Mouse (Mus musculus): ENCODE measurements around the gene Iqsec2. TPM values are rescaled to one million over a fixed set of nuclear protein-coding genes. Genes with fewer than 3 reads are reported as not detected.
A peak's percentile ranks its signal among the peaks of the same experiment; 100 is the strongest.

Gene Iqsec2
- polyA plus RNA-seq (2015; fragmentation: Nextera tagmentation; extraction: Ambion mirVana): 0.51 and 0.60 TPM in 2 replicates

DNA sequence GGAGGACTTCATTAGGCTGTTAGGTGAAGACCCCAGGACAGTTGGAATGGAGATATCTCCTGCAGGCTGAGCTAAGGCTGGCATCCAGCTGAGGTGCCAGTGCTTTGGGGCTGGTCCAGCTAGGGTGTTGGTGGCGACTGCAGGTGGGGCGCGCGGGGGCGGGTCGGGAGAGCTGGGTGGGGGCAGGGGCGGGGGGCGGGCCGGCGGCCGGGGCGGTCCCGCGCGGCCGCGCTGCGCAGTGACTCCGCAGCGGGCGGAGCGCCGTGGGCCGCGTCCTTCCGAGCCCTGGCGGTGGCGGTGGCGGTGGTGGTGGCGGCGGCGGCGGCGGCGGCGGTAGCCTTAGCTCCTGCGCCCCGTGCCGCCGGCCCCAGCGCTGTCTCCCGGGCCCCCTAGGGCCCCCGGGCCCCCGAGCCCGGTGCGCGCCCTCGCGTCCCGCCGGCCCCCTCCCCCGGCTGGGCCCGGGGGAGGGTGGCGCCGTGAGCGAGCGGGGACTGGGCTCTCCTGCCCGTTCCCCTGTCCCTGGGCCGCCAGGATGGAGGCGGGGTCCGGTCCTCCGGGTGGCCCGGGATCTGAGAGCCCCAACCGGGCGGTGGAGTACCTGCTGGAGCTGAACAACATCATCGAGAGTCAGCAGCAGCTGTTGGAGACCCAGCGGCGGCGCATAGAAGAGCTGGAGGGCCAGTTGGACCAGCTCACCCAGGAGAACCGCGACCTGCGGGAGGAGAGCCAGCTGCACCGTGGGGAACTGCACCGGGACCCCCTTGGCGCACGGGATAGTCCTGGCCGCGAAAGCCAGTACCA, at the start of gene Iqsec2:
TSS of gene Iqsec2 (plus strand) at position 328 of the 801 bp plus-strand sequence.
- H3K4me1 ChIP-seq (replicated peaks): no peaks in the 10 kb centered on the region
- peak; percentile 23; the same call in 1 of the 2 replicates for ATAC-seq (ENCODE audit: low read depth)
- no peaks in the 10 kb centered on the region for H3K36me3 ChIP-seq
- peak within 1 kb of the TSS; percentile 54 for H3K4me3 ChIP-seq (replicated peaks)
- H3K27ac ChIP-seq: no peak within 1 kb of the TSS
- peaks cover 57% of the 10 kb centered on the region for H3K27me3 ChIP-seq
- H3K4me2 ChIP-seq: peak within 1 kb of the TSS; percentile 63
- no peak for DNase-seq
- WGBS (ENCODE audit: insufficient replicate concordance): 11% methylated on average over 27 of the region's 78 CpGs
- no peaks in the 10 kb centered on the region for H3K9me3 ChIP-seq (replicated peaks)
- peak within 1 kb of the TSS; percentile 33; the same call in 1 of the 2 replicates for H3K9ac ChIP-seq

DNA sequence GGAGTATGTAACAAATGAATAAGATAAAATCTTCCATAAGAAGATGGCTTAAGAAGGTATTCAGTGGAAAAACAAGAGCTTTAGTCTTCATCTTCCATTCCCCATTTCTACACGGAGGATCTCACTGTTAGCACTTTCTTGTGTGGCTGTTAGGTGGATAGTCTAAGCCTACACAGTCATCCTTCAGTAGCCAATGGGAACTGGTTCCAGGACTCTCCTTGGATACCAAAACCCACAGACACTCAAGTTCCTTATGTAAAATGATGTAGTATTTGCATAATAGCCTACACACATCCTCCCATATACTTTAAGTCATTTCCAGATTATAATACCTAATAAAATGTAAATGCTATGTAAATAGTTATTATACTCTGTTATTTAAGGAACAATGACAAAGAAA, 46.5 kb upstream of the Iqsec2 start:
- no peaks in the 10 kb centered on the region for H3K36me3 ChIP-seq
- H3K27ac ChIP-seq: no peak overlapping the region
- H3K4me2 ChIP-seq: no peak overlapping the region
- H3K4me1 ChIP-seq (replicated peaks): no peaks in the 10 kb centered on the region
- no peak overlapping the region for H3K4me3 ChIP-seq (replicated peaks)
- H3K9me3 ChIP-seq (replicated peaks): no peaks in the 10 kb centered on the region
- ATAC-seq (ENCODE audit: low read depth) (no peak), DNase-seq (no peak)
- peaks cover 10% of the 10 kb centered on the region; the same call in 1 of the 2 replicates for H3K27me3 ChIP-seq
- 46% methylated on average over 1 of the region's 1 CpGs for WGBS (ENCODE audit: insufficient replicate concordance)
- no peak overlapping the region for H3K9ac ChIP-seq

DNA sequence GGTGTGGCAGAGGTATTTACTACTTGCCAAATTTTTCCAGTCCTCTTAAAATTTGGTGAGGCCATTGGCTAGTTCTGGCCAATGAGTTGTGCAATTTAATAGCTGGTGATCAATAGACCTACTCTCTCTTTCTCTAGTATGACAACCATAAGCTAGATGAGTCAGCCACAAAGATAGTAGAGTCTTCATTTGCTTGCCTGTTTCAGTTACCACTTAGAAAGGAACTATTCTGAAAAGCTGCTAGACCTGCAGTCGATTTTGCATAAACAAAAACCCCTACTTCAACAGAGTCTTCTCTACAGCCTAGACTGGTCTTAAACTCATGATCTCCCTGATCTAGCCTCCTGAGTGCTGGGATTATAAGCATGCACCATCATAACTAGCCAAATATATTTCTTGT, 22.4 kb upstream of the Iqsec2 start:
- H3K4me1 ChIP-seq (replicated peaks): no peaks in the 10 kb centered on the region
- DNase-seq: no peak
- H3K9ac ChIP-seq: no peak overlapping the region
- no peaks in the 10 kb centered on the region for H3K36me3 ChIP-seq
- no peak overlapping the region for H3K27ac ChIP-seq
- H3K4me3 ChIP-seq (replicated peaks): no peak overlapping the region
- H3K27me3 ChIP-seq: peaks cover 7% of the 10 kb centered on the region; the same call in 1 of the 2 replicates
- no peak overlapping the region for H3K4me2 ChIP-seq
- no peak for ATAC-seq (ENCODE audit: low read depth)
- 55% methylated on average over 1 of the region's 1 CpGs for WGBS (ENCODE audit: insufficient replicate concordance)
- no peaks in the 10 kb centered on the region for H3K9me3 ChIP-seq (replicated peaks)

DNA sequence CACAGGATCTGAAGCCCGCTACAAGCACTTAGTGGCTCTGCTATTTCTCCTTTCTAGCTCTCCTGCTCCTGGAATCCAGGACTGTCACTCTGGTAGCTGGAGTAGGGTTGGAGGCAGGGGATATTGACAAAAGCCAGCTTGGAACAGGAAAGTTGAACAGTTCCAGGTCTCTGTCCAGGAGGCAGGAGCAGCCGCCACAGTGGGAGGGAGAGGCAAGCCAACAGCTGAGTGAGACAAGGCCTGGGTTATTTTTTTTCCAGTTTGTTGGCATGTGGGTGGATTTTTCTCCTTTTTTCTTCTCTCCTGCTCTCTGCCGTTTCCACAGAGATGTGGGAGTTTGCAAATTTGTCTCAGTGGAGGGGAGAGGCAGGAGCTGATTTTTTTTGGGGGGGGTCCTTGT, 13.3 kb upstream of the Iqsec2 start:
- ATAC-seq (ENCODE audit: low read depth) (no peak), DNase-seq (no peak)
- no peaks in the 10 kb centered on the region for H3K9me3 ChIP-seq (replicated peaks)
- no peaks in the 10 kb centered on the region for H3K4me1 ChIP-seq (replicated peaks)
- H3K9ac ChIP-seq: no peak overlapping the region
- peaks cover 41% of the 10 kb centered on the region for H3K27me3 ChIP-seq
- no peak overlapping the region for H3K4me3 ChIP-seq (replicated peaks)
- H3K4me2 ChIP-seq: no peak overlapping the region
- no peak overlapping the region for H3K27ac ChIP-seq
- WGBS (ENCODE audit: insufficient replicate concordance): 71% methylated on average over 3 of the region's 3 CpGs
- H3K36me3 ChIP-seq: no peaks in the 10 kb centered on the region

DNA sequence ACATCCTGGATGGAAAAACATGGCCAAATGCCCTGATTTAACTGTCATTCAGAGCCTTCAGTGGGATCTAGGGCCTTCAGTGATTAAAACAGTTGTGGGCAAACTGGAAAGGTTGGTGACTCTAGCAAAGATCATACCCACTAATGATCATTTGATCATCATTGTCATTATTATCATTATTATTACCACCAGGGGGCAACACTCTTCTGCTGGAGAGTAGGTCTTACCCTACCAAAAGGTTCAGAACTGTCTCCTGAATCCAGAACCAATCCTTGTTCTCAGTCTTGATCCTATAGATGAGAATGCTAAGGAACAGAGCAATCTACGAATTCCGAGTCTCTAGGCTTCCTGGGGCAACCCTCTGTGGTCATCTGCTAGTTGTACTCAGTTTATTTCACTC, 12.0 kb upstream of the Iqsec2 start:
- no peaks in the 10 kb centered on the region for H3K9me3 ChIP-seq (replicated peaks)
- peaks cover 41% of the 10 kb centered on the region for H3K27me3 ChIP-seq
- DNase-seq (no peak), ATAC-seq (ENCODE audit: low read depth) (no peak)
- H3K27ac ChIP-seq: no peak overlapping the region
- H3K4me3 ChIP-seq (replicated peaks): no peak overlapping the region
- no peaks in the 10 kb centered on the region for H3K36me3 ChIP-seq
- no peak overlapping the region for H3K9ac ChIP-seq
- no peak overlapping the region for H3K4me2 ChIP-seq
- WGBS (ENCODE audit: insufficient replicate concordance): 53% methylated on average over 2 of the region's 2 CpGs
- no peaks in the 10 kb centered on the region for H3K4me1 ChIP-seq (replicated peaks)

DNA sequence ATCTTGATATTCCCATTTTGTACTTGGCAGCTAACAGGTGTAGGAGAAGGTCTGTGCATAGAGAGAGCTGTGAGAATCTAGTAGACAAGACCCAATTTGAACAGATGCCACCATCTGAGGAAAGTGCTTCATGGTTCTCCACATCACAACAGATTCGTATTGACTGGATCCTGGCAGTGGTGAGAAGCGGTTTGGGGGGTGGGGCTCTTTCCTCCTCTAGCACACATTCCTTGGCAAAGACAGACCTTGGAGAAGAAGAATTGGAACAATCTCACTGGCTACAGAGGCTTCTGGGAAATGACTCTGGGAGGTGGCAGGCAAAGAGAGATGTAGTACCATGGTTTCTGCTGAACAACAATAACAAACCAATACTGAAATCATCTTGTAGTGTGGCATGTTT, 8.9 kb upstream of the Iqsec2 start:
- Histone ChIP-seq H3K4me1 (replicated peaks) (no peaks in the 10 kb centered on the region), H3K9ac (no peak overlapping the region), H3K27ac (no peak overlapping the region), H3K4me2 (no peak overlapping the region), H3K36me3 (no peaks in the 10 kb centered on the region), H3K27me3 (peaks cover 46% of the 10 kb centered on the region), H3K9me3 (replicated peaks) (no peaks in the 10 kb centered on the region), H3K4me3 (replicated peaks) (no peak overlapping the region)
- 54% methylated on average over 2 of the region's 2 CpGs for WGBS (ENCODE audit: insufficient replicate concordance)
- DNase-seq (no peak), ATAC-seq (ENCODE audit: low read depth) (no peak)

DNA sequence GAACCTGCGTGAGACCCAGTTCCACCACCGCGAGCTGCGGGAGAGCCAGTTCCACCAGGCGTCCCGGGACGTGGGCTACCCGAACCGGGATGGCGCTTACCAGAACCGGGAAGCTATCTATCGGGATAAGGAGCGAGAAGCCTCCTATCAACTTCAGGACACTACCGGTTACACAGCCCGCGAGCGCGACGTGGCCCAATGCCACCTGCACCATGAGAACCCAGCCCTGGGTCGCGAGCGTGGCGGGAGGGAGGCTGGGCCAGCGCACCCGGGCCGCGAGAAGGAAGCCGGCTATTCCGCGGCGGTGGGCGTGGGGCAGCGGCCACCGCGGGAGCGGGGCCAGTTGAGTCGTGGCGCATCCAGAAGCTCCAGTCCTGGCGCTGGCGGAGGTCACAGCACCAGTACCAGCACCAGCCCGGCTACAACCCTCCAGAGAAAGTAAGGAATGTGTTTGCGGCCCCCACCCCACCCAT, 710 bp downstream of the Iqsec2 start:
- H3K4me3 ChIP-seq (replicated peaks): peak overlapping the region; percentile 54
- DNase-seq (no peak), ATAC-seq (ENCODE audit: low read depth) (no peak)
- no peaks in the 10 kb centered on the region for H3K36me3 ChIP-seq
- H3K27ac ChIP-seq: no peak overlapping the region
- 19% methylated on average over 42 of the region's 42 CpGs for WGBS (ENCODE audit: insufficient replicate concordance)
- no peaks in the 10 kb centered on the region for H3K4me1 ChIP-seq (replicated peaks)
- no peak overlapping the region for H3K9ac ChIP-seq
- H3K9me3 ChIP-seq (replicated peaks): no peaks in the 10 kb centered on the region
- H3K4me2 ChIP-seq: peak overlapping the region; percentile 63
- H3K27me3 ChIP-seq: peaks cover 51% of the 10 kb centered on the region

DNA sequence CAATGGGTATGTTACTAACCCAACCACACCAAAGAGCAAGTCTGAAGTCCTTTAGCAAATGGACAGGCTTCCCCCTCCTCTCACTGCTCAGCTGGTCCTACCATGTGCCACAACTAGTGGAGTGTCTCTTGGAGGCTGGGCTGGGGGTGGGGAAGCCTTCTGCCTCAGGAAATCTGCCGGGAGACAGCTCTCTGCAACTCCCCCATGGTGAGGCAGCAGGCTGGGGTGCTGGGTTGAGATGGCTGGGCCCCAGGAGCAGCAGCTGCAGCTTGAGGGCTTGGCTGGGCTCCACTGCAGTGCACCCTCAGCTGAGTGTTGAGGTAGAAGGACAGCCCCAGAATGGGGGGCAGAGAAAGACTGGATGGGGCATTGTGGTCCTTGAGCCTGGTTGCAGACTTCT, 2.1 kb downstream of the Iqsec2 start:
- no peaks in the 10 kb centered on the region for H3K36me3 ChIP-seq
- peaks cover 51% of the 10 kb centered on the region for H3K27me3 ChIP-seq
- DNase-seq: no peak
- no peak overlapping the region for H3K27ac ChIP-seq
- whole genome bisulfite sequencing (ENCODE audit: insufficient replicate concordance): 33% methylated on average over 1 of the region's 1 CpGs
- no peaks in the 10 kb centered on the region for H3K9me3 ChIP-seq (replicated peaks)
- no peak for ATAC-seq (ENCODE audit: low read depth)
- no peak overlapping the region for H3K4me2 ChIP-seq
- no peaks in the 10 kb centered on the region for H3K4me1 ChIP-seq (replicated peaks)
- H3K4me3 ChIP-seq (replicated peaks): no peak overlapping the region
- H3K9ac ChIP-seq: no peak overlapping the region

DNA sequence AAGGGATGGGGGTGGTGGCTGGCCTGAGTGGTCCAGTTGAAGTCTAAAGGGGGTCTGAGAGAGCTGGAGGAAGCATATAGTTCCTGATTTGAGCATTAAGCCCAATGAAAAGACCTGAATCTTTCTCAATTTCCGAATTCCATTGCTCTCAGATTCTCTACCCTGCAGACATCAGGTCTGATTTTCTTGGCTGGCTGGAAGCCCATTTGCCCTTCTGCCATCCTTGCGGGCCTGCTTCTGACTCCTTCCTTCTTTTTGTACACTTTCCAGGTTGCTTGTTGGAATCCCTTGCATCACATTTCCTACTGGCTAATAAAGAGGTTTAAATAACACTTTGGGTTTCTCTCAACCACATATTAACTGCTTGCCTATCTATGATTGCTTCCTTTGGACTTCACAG, 2.6 kb downstream of the Iqsec2 start:
- H3K9ac ChIP-seq: no peak overlapping the region
- no peaks in the 10 kb centered on the region for H3K9me3 ChIP-seq (replicated peaks)
- no peaks in the 10 kb centered on the region for H3K36me3 ChIP-seq
- H3K4me3 ChIP-seq (replicated peaks): no peak overlapping the region
- peaks cover 51% of the 10 kb centered on the region for H3K27me3 ChIP-seq
- ATAC-seq (ENCODE audit: low read depth) (no peak), DNase-seq (no peak)
- WGBS (ENCODE audit: insufficient replicate concordance): 52% methylated on average over 2 of the region's 2 CpGs
- H3K27ac ChIP-seq: no peak overlapping the region
- no peaks in the 10 kb centered on the region for H3K4me1 ChIP-seq (replicated peaks)
- no peak overlapping the region for H3K4me2 ChIP-seq

DNA sequence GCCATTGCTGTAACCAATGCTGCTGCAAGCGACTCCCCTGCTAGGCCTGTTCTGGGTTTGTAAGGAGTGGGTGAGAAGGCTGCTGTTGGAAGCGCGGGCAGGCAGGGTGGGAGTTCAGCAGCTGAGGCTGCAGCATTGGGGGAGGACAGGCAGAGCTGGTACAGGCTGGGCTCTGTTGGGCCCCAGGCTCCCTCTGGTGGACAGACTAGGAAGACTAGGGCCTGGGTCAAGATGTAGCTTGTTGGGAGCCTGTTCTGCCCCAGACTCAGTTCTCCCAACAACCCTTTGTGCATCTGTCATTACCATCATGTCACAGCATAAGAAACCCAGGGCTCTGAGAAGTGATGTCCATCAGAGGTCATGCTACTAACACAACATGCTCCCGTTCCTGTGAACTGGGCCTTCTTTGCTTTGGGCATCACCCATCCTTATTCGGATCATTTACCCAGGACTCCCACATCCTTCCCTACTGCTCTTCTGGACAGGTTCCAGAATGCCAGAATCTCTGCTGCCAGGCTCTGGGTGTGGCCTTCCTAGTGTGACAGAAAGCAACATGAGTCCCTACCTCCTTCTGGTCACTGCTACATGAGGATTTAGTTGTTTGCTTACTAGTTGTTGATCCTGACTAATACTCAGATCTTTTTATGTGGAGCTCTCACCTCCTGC, 3.5 kb downstream of the Iqsec2 start:
- H3K9ac ChIP-seq: no peak overlapping the region
- peaks cover 52% of the 10 kb centered on the region for H3K27me3 ChIP-seq
- H3K9me3 ChIP-seq (replicated peaks): no peaks in the 10 kb centered on the region
- 29% methylated on average over 5 of the region's 5 CpGs for WGBS (ENCODE audit: insufficient replicate concordance)
- H3K36me3 ChIP-seq: no peaks in the 10 kb centered on the region
- ATAC-seq (ENCODE audit: low read depth): no peak
- peak; percentile 5 for DNase-seq
- H3K4me1 ChIP-seq (replicated peaks): no peaks in the 10 kb centered on the region
- no peak overlapping the region for H3K4me3 ChIP-seq (replicated peaks)
- no peak overlapping the region for H3K27ac ChIP-seq
- H3K4me2 ChIP-seq: no peak overlapping the region

DNA sequence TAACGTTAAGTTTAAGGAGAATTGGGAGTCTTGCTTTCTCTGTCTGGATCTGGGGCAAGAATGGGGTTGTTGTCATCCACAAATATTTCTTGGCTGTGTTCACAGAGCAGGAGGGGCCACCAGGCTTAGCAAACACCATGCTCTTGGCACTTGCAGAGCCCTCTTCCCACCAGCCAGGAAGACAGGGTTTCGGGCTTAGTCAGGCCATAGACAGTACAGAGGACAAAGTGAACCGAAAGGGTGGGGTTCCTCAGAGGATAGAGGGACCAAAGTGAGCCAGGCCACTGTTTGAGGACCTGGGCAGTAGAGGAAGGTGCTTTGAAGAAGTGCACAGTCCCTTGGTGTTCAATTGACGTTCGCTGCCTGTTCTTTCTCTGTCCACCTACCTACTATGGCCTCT, 4.6 kb downstream of the Iqsec2 start:
- ATAC-seq (ENCODE audit: low read depth) (no peak), DNase-seq (no peak)
- H3K27me3 ChIP-seq: peaks cover 40% of the 10 kb centered on the region
- H3K27ac ChIP-seq: no peak overlapping the region
- H3K4me1 ChIP-seq (replicated peaks): no peaks in the 10 kb centered on the region
- no peak overlapping the region for H3K9ac ChIP-seq
- no peaks in the 10 kb centered on the region for H3K9me3 ChIP-seq (replicated peaks)
- H3K4me3 ChIP-seq (replicated peaks): no peak overlapping the region
- 59% methylated on average over 5 of the region's 5 CpGs for WGBS (ENCODE audit: insufficient replicate concordance)
- no peak overlapping the region for H3K4me2 ChIP-seq
- H3K36me3 ChIP-seq: no peaks in the 10 kb centered on the region

All from liver, embryonic 13.5 days (tissue).